Mouse (Mus musculus): ENCODE results near the gene Slamf1.
A peak's percentile ranks its signal among the peaks of the same experiment; 100 is the strongest.
"Not testable (repeated sequence)": the region's sequence is repeated elsewhere in the genome, so short reads cannot be mapped to it uniquely, and the experiment has no call there.

The Slamf1 gene

DNA sequence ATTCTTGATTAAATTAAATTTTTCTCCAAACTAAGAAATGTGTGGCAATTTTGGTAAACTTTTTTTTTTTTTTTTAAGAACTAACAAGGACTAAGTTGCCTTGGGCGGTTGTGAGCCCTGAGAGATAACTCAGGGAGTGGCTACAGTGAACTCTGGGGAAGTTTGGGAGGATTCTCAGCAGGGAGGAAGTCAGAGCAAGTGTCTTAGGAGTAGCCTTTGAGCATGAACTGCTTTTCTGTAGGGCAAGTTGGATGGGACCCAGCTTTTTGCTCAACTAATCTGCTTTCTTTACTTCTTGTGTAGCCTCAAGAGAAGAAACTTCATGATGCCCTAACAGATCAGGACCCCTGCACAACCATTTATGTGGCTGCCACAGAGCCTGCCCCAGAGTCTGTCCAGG, 30.9 kb downstream of the Slamf1 start:
- no peak for ATAC-seq (ENCODE audit: insufficient number of reproducible peaks, low FRiP score, low TSS enrichment)

DNA sequence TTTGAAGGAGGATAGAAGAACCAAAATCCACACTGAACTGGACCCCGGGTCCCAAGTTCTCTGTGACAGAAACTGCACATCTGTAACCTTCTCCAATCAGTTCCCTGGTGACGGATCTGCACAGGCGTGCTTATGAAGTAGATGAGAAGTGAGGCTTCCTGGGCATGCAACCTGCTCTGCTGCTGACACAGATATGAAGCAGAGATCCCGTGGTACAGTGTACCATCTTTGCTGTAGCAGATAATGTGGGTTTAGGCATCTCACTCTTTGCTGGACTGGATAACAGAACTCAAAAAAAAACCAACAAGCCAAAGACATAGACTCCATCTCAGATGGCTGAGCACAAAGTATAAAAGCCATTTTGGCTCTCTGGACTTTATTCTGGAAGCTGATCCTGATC, 32.7 kb downstream of the Slamf1 start:
- ATAC-seq (ENCODE audit: insufficient number of reproducible peaks, low FRiP score, low TSS enrichment): no peak

DNA sequence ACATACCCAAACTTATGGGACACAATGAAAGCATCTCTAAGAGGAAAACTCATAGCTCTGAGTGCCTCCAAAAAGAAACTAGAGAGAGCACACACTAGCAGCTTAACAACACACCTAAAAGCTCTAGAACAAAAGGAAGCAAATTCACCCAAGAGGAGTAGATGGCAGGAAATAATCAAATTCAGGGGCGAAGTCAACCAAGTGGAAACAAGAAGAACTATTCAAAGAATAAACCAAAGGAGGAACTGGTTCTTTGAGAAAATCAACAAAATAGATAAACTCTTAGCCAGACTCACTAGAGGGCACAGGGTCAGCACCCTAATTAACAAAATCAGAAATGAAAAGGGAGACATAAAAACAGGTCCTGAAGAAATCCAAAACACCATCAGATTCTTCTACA, 44.1 kb downstream of the Slamf1 start:
- ATAC-seq (ENCODE audit: insufficient number of reproducible peaks, low FRiP score, low TSS enrichment): not testable (repeated sequence)

DNA sequence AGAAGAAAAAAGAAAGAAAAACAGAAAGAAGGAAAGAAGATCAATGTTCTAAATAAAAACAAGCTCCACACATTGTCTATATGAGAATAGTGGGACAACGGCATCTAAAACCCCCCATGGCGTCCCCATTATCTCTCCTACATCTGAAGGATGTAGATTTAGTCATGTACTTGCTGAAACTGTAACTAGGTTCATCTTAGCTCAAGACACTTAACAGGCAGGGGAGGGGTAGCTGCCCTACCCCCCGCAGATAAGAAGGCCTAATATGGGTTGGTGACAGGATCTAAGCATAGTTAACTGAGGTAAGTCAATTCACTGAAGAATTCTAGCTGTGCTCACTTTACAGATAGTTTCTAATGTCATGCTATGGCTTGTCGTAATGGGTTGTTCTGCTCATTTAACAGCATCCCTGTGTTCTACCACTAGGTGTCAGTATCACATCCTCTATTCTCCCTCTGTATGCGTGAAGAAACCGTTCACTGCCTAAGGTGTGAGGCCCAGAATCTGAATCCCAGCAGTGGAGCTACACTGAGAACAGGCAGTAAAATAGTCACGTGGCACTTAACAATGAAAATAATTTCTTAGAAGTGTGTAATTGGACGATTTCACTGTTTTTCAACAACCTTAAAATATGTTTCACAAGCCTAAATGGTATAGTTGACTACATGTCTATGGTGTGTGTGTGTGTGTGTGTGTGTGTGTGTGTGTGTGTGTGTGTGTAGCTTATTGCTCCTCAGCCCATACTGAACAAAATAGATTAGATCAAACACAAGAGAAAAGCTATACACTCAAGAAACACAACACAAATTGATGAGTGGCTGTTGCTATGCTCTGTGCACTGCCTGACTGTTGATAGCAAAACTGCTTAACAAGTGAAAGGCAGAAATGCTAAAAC, 48.9 kb downstream of the Slamf1 start:
- ATAC-seq (ENCODE audit: insufficient number of reproducible peaks, low FRiP score, low TSS enrichment): peak; percentile 90

DNA sequence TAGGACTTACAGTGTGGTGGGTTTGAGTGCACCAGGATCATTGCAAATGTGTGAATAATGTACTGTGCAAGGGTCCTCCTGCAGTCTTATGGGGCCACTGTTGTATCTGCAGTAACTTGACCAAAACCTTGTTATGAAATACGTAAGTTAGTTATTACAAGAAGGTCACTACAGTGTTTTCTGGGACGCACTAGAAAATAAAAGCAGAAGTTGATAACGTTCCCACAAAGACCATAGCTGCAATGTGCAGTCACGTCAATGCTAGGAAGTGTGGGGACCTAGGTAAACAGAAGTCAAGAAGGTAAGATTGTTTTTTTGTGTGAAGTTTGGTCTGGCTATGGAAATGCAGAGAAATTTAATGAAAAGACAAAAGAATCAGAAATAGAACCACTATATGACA, 50.1 kb downstream of the Slamf1 start:
- no peak for ATAC-seq (ENCODE audit: insufficient number of reproducible peaks, low FRiP score, low TSS enrichment)

DNA sequence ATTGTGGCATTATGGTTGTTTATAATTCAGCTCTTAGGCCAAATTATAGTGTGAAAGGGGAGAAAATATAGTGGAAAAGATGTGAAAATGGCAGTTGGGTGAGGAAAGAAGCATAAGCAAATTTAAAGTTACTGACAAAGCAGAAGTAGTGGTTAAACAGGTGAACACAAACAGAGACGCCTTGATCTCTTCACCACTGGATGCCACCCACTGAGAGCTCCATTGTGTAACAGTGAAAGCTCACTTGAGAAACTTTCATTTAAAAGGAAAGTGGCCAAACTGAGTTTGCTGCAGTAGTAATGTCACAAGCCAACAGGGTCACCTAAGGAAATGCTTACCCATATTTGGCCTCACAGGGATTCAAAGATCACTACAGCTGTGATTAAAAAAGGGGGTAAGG, 54.4 kb downstream of the Slamf1 start:
- no peak for ATAC-seq (ENCODE audit: insufficient number of reproducible peaks, low FRiP score, low TSS enrichment)

DNA sequence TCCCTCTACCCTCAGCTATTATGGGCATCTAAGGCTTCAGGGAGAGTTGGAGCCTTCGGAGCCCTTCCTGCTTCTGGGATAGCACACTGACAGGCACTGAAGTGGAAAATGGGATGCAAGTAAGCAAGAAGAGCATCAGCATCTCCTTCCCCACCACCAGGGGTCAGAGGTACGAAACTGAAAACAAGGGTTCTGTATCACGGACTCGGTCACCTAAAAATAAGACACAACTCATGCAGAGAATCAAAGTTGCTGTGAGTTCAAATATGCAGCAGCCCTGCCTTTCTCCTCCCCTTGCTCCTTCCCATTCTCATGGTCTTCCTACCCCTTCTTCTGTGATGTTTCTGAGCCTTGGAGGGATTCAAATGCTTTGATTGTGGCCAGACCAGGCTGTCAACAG, 58.5 kb downstream of the Slamf1 start:
- no peak for ATAC-seq (ENCODE audit: insufficient number of reproducible peaks, low FRiP score, low TSS enrichment)

DNA sequence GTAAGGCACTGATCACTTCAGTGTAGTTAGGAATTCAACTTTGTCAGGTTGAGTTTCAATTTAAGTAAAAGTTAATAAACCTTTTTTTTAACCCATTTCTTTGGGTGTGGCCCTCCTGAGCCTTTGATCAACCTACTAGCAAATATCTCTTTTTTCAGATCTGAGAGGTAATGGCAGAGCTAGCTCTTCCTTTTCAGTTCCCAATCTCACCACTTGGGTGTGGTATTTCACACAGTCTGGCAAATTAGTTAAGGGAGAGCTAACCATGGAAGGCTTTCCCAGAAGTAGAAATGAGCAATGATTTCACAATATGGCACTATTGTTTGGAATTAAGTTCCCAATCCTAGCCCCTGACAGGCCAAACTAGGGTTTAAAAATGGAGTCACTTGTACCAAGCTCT, 59.2 kb downstream of the Slamf1 start:
- no peak for ATAC-seq (ENCODE audit: insufficient number of reproducible peaks, low FRiP score, low TSS enrichment)

DNA sequence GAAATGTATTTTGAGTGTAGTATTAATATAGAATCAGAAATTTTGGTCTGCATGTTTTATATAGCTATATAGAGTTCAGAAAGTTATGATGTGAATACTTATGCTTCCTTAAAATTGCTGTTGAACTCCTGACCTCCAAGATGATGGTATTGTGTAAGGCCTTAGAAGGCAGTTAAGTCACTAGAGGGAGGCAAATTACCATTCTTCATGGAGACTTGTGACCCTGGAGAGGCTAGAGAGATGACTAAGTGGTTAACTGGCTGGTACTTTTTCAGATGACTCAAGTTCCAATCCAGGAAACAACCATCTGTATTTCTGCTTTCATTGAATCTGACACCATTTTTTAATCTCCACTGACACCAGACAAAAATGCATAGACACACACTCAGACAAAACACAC, 60.7 kb downstream of the Slamf1 start:
- ATAC-seq (ENCODE audit: insufficient number of reproducible peaks, low FRiP score, low TSS enrichment): no peak

DNA sequence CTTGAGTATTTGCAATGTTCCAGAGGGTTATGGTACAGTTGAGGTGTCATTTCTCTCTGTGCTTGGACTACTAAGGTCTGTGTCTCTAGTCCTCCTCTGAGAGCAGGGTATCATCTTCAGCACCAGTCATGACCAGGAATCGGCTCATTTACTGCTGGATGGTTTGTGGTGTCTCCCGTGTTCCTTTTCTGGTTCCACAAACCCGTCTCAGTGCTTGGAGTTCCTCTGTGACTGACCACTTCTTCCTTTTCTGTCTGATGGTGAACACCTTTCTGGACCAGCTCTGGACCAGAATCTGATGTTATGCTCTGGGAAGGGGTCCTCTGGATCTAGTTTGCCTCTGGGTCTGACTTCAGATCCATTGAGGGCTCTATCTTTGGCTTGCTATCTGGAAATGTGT, 72.6 kb downstream of the Slamf1 start, which contains the start of gene Cd84:
TSS of gene Cd84 (plus strand) at position 210 of the 400 bp plus-strand sequence.
- ATAC-seq (ENCODE audit: insufficient number of reproducible peaks, low FRiP score, low TSS enrichment): no peak

DNA sequence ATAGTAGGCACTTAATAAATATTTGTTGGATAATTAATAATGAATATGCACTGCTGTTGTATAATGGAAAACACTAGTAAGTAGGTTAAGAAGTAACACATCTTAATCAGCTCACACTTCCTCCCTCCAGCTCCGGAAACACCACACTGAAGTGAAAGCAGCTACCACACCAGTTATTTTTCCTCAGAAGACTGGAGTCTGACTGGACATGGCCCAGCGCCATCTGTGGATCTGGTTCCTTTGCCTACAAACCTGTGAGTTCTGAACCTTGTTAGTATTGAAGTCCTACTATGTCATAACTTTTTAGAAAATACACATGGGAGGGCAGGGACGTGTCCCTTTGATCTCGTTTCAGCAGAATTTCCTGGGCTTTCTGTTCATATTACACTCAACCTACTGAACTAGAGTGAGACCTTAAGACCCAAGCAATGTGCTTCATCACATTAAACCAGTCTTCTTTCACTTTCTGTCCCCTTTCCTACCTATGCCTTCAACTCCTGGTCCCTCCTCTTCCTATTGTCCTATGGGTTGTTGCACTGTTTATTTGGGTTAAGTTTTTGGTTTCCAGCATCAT, 73.6 kb downstream of the Slamf1 start:
- no peak for ATAC-seq (ENCODE audit: insufficient number of reproducible peaks, low FRiP score, low TSS enrichment)

DNA sequence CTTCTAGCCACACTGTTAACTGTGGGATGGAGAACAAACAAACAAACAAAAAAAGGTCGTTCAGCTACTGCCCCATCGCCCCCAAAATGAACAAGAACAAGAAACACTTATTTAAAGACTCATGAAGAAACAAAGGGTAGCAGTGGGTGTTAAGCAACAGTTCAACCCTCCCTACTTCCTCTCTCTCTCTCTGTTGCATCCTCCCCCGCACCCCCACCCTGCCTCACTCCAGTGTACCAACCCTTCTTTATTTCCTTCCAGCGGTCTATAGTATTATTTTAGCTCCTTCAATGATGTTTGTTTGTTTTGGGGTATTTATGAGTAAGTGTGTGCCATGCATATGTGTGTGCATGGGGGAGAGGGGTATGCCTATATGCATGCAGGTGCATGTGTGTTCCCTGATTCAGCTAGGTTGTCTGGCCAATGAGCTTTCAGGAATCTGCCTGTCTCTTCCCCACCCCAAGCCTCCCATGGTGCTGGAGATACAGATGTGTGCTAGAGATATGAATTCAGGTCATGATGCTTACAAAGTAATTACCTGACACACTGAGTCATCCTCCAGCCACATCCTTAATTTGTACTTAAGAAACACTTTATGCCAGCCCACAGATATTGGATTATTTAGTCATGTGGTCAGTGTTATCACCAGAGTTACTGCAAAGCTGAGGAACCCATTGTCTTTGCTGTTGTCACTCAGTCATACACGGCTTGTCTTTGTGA, 78.3 kb downstream of the Slamf1 start:
- ATAC-seq (ENCODE audit: insufficient number of reproducible peaks, low FRiP score, low TSS enrichment): no peak

DNA sequence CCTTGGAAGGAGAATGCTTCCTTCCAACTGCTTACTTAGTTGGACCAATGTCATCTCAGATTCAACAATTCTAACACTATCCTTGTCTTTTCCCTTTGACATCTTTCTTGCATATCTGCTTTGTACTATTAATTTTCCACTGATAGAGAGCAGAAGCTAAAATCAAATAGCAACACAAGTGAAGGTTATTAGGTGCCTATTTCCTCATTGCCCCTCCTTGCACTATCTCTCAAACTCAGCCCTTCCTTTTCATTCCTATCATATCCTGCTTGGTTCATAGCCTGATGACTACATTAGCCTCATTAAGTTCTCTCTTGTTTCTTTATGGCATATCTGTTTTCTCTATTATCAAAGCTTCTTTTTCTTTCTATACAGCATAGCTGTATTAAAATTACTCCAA, 81.3 kb downstream of the Slamf1 start:
- no peak for ATAC-seq (ENCODE audit: insufficient number of reproducible peaks, low FRiP score, low TSS enrichment)

DNA sequence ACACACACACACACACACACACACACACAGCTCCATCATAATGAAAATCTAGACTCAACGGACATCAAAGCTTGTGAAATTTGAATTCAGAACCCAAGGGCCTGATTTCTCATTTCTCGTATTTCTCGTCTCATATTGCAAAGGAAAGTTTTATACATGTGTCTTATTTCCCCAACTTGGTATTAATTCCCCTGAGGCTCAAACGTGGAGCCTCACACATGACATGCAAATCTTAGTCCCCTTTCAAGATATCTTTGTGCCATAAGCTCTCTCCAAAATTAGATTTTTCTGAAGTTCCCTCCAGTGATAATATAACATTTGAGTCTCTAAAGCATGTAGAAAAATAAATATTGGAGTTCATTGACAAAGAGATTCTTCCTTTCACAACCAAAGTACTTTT, 81.8 kb downstream of the Slamf1 start:
- ATAC-seq (ENCODE audit: insufficient number of reproducible peaks, low FRiP score, low TSS enrichment): no peak

DNA sequence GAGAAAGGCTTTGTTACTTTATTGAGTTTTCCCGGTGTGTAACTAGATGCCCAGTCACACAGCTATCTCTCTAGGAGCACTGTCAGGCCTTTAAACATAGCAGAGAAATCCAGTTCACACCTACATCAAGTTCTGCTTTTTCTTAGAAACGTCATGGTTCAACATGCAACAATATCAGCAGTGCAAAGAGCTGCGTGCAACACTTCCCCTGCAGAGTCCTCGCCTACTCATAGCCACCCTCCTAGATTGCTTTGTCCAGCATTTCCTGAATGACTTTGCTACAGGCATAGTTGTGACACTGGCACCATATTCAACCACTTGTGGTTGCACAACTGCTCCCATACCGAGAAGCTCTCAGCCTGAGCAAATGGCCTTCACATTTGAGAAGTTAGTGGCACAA, 82.5 kb downstream of the Slamf1 start:
- ATAC-seq (ENCODE audit: insufficient number of reproducible peaks, low FRiP score, low TSS enrichment): no peak

Data from cerebellum, adult (tissue).